Mouse (Mus musculus) kidney, adult 8-10 months (tissue): ENCODE measurements around the gene Rnf39.
"Not testable (repeated sequence)": the region's sequence is repeated elsewhere in the genome, so short reads cannot be mapped to it uniquely, and the experiment has no call there.

ENCODE experiments used
- DNase-seq, 2 experiments: peaks; one replicate each; pipeline ENCODE4 v3.0.0; 2022

Gene Rnf39

DNA sequence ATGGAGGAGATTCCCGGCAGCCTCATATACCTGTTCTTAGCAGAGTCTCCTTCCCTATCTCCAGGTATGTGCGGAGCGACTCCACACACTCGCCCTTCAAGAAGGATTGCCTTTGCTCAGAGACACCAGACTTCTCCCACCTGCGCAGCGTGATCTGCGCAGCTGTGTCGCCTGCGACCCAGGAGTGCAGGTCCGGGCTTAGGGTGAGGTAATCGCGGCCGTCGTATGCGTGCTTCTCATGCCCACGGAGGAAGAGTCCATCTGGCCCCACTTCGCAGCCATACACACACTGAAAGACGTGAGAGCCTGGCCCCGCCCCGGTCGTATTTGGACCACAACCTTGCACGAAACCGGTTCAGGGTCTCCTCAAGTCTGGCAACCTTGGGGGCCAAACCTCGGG lies 45.8 kb downstream of the Rnf39 start:
- no peak for DNase-seq

DNA sequence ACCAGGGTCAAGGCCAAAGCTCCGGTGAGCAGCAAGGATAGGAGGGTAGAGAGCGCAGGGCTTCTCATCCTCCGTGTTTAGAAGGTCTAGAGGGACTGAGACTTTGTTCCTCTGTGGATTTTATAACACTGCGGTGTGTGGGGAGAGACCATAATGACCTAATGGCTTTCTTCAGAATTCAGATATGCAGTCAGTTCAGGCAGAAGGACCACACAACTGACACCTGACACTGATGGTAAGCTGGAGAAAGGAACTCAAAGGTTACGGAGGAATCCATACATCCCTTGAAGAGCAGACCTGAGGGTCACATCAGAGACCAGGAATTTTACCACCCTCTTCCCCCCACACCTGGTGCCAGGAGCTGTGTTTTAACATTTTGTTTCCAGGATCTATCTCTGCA lies 46.7 kb downstream of the Rnf39 start, which contains the start of gene H2-M5:
TSS of gene H2-M5 (minus strand) at position 101 of the 400 bp plus-strand sequence.
- no peak for DNase-seq

GRCm38 (mm10) chr17:36990630-36991029 lies 47.9 kb downstream of the Rnf39 start:
- DNase-seq = not testable (repeated sequence)

DNA sequence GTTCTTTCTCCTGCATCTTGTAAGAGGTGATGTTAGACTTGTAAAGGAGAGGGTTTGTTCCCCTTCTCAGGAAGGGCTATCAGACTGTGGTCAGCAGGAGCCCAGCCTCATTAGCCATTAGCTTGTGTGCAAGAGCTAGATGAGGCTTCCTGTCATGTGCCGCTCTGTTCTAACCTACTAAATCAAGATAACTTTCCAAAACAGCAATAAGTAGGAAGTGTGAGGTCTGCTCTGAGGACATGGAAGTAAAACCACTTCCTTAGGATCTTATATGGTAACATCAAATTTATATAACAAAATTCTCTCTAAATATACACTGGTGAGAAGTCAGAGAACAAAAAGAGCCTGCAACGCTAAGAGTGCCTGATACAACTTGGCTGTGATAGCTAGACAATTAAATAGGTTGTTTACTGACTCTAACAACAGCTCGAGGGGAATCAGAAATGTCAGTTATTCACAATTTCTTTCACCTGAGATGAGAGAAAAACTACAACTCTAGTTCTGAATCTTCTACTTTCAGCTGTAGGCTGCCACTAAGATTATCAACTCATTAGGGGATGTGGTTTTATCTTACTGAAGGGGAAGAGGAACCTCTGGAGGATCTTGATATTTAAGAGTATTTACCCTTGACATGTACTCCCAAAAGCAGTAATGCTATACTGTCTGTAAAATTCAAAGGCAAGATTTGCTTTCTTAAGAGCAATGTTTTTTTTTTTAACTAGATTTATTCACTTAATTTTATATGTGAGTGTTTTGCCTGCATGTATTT lies 49.8 kb downstream of the Rnf39 start:
- no peak for DNase-seq

- no peak for DNase-seq
These were observed 51.1 kb downstream of the Rnf39 start for GRCm38 (mm10) chr17:36993770-36994325.

- DNase-seq = no peak
These were observed 51.8 kb downstream of the Rnf39 start for GRCm38 (mm10) chr17:36994528-36994927.

- DNase-seq = no peak
These were observed 52.7 kb downstream of the Rnf39 start for GRCm38 (mm10) chr17:36995448-36995847.

GRCm38 (mm10) chr17:36997033-36997735 lies 54.5 kb downstream of the Rnf39 start:
- DNase-seq = peak; percentile 40 to 84
